In the genomic region with DNA sequence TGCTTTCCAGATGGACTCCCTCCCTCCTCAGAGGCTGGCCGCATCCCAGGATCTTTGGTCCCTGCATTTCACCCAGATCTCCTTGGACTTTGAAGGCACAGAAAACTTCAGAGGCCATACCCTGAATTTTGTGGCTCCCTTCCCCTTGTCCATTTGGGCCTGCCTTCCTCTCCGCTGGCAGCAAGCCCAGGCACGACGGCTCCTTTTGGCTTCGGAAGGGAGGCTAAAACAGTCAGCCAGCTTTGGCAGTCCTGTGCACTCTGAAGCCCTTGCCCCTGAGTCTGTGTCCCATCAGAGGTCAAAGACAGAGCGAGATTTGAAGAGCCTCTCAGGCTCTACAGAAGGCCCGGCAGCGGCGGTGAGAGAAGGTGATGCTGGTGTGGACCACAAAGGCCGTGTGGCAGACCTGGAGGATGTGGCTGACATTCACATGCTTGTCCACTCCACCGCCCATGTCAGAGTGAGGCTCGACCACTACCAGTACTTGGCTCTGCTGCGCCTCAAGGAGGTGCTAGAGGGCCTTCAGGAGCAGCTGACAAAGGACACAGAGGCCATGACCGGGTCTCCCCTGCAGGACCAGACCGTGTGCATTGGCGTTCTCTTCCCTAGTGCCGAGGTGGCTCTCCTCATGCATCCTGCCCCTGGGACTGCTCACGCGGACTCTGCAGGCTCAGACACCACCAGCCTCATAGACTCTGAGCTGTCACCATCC, we compare ENCODE assay signal across 11 mouse cellular contexts. TPM values are rescaled to one million over a fixed set of nuclear protein-coding genes. Genes with fewer than 3 reads are reported as not detected.
DNase-seq lines count a peak whose midpoint lies in the region; ATAC-seq and TF ChIP-seq lines count a peak whose summit lies in the region.
"Had no signal": no experiment of that assay in that cellular context is flagged by ENCODE, and none has a peak within 500 bp of the region (broad histone marks: within the 10 kb centered on the region; RNA-seq: fewer than 3 reads in every experiment).

No protein-coding gene starts in this region.

- H3K36me3 ChIP-seq in ES-Bruce4 (ENCODE audit: control insufficient read depth, insufficient read depth, low read length, poor library complexity, severe bottlenecking): peaks cover 4% of the 10 kb centered on the region; the same call in 1 of the 2 replicates
- peaks cover 61% of the 10 kb centered on the region for H3K36me3 ChIP-seq in forebrain, embryonic 14.5 days (ENCODE audit: control insufficient read depth, insufficient read depth, low read length)

- H3K4me1 ChIP-seq in ES-Bruce4 (ENCODE audit: control insufficient read depth, insufficient read depth, low read length): no peaks in the 10 kb centered on the region
- no peaks in the 10 kb centered on the region for H3K4me1 ChIP-seq in forebrain, embryonic 14.5 days (ENCODE audit: control insufficient read depth, insufficient read depth, low read length)
- H3K4me1 ChIP-seq: stomach, embryonic 15.5 days had no signal

- ATAC-seq in forebrain, embryonic 14.5 days: no peak

- H3K9me3 ChIP-seq in ES-Bruce4 (replicated peaks; ENCODE audit: control insufficient read depth, insufficient read depth, low read length, poor library complexity, severe bottlenecking): no peaks in the 10 kb centered on the region
- H3K9me3 ChIP-seq in forebrain, embryonic 14.5 days (replicated peaks; ENCODE audit: control insufficient read depth, low read length): no peaks in the 10 kb centered on the region
- H3K9me3 ChIP-seq: stomach, embryonic 15.5 days had no signal

- peak; percentile 60 for TF ChIP-seq CTCF in ES-Bruce4 (IDR thresholded peaks at IDR 0.05; ENCODE audit: low read depth, low read length)

- TF ChIP-seq EP300 in ES-Bruce4 (IDR thresholded peaks at IDR 0.05; ENCODE audit: insufficient read depth, low read depth, low read length): no peak

- no peak overlapping the region for H3K9ac ChIP-seq in ES-Bruce4 (ENCODE audit: low read depth, poor library complexity, severe bottlenecking)
- no peak overlapping the region for H3K9ac ChIP-seq in forebrain, embryonic 14.5 days (ENCODE audit: low read length)
- H3K9ac ChIP-seq: stomach, embryonic 15.5 days had no signal

- no peaks in the 10 kb centered on the region for H3K27me3 ChIP-seq in ES-Bruce4 (ENCODE audit: control insufficient read depth, insufficient read depth, low read length, poor library complexity, severe bottlenecking)
- H3K27me3 ChIP-seq in forebrain, embryonic 14.5 days (replicated peaks; ENCODE audit: control insufficient read depth, insufficient read depth, low read length): no peaks in the 10 kb centered on the region
- H3K27me3 ChIP-seq: stomach, embryonic 15.5 days had no signal

- intact Hi-C loops in left cerebral cortex, postnatal 14 days (cut with DNase I): no loop called here

- no peak overlapping the region for H3K4me2 ChIP-seq in forebrain, embryonic 14.5 days (ENCODE audit: low read length)
- H3K4me2 ChIP-seq: stomach, embryonic 15.5 days had no signal

- whole genome bisulfite sequencing in forebrain, embryonic 14.5 days: 85% methylated on average over 19 of the region's 19 CpGs

- 0 out of 2 replicates have a peak overlapping the region, but pooled peaks have one; percentile 2 for H3K4me3 ChIP-seq in ES-Bruce4 (ENCODE audit: low read depth, low read length)
- H3K4me3 ChIP-seq in forebrain, embryonic 14.5 days (ENCODE audit: low read depth, low read length): no peak overlapping the region
- H3K4me3 ChIP-seq: stomach, embryonic 15.5 days had no signal

- DNase-seq in cerebellum, adult 8-10 months: peak; percentile 25
- DNase-seq in cerebellum, adult 9-11 months: no peak
- peak; percentile 26 for DNase-seq in kidney, postnatal 10 days
- DNase-seq in kidney, adult 18-20 months: no peak
- peak; percentile 19 to 36 for DNase-seq in heart, adult 9 months (ENCODE audit: low spot score in 2 of 2)
- no peak for DNase-seq in forebrain, embryonic 14.5 days (ENCODE audit: low spot score)
- no peak for DNase-seq in left cerebral cortex, postnatal 14 days (ENCODE audit: low spot score in 2 of 2)
- DNase-seq: kidney, adult 11 months had no signal

- TF ChIP-seq POLR2A in ES-Bruce4 (IDR thresholded peaks at IDR 0.05; ENCODE audit: insufficient read depth, low read length): no peak

- H3K27ac ChIP-seq in ES-Bruce4 (ENCODE audit: insufficient read depth, low read length): no peak overlapping the region
- H3K27ac ChIP-seq in forebrain, embryonic 14.5 days (ENCODE audit: low read depth, low read length): no peak overlapping the region
- H3K27ac ChIP-seq: macrophage; stomach, embryonic 15.5 days had no signal

RNA-seq across cellular contexts. Expression of a gene that starts 22.5 kb away (rescaled TPM):
- 20.9 and 23.7 TPM in 2 replicates for polyA plus RNA-seq in ES-Bruce4 (2011; ENCODE audit: insufficient read depth, insufficient read length, low read depth, missing spikeins)
- 39.4 and 40.3 TPM in 2 replicates for polyA plus RNA-seq in forebrain, embryonic 14.5 days (2014; fragmentation: Nextera tagmentation; extraction: Ambion mirVana)
- total RNA-seq in left cerebral cortex, postnatal 14 days (2021): 10 to 100 TPM; 33.4 to 40.6 TPM

RNA-seq across cellular contexts. Expression of a gene that starts 23.0 kb away (rescaled TPM):
- 37.5 and 40.6 TPM in 2 replicates for polyA plus RNA-seq in ES-Bruce4 (2011; ENCODE audit: insufficient read depth, insufficient read length, low read depth, missing spikeins)
- 65.2 and 66.1 TPM in 2 replicates for polyA plus RNA-seq in forebrain, embryonic 14.5 days (2014; fragmentation: Nextera tagmentation; extraction: Ambion mirVana)
- 10 to 100 TPM; 37.9 to 46.5 TPM for total RNA-seq in left cerebral cortex, postnatal 14 days (2021)

RNA-seq across cellular contexts. Expression of a gene that starts 30.4 kb away (rescaled TPM):
- polyA plus RNA-seq in ES-Bruce4 (2011; ENCODE audit: insufficient read depth, insufficient read length, low read depth, missing spikeins): 18.4 and 22.3 TPM in 2 replicates
- 4.3 and 5.3 TPM in 2 replicates for polyA plus RNA-seq in forebrain, embryonic 14.5 days (2014; fragmentation: Nextera tagmentation; extraction: Ambion mirVana)
- total RNA-seq in left cerebral cortex, postnatal 14 days (2021): 10 to 100 TPM; 18.7 to 20.5 TPM

RNA-seq across cellular contexts. Expression of a gene that starts 48.7 kb away (rescaled TPM):
- polyA plus RNA-seq in ES-Bruce4 (2011; ENCODE audit: insufficient read depth, insufficient read length, low read depth, missing spikeins): 266 and 268 TPM in 2 replicates
- 301 and 338 TPM in 2 replicates for polyA plus RNA-seq in forebrain, embryonic 14.5 days (2014; fragmentation: Nextera tagmentation; extraction: Ambion mirVana)
- 10 to 100 TPM; 66.0 to 71.1 TPM for total RNA-seq in left cerebral cortex, postnatal 14 days (2021)

Comparison
In these comparisons a context has a peak if more than half of its experiments do, and no peak if none do; other contexts are left out.
1. DNase-seq: peak in cerebellum, adult 8-10 months (single experiment), kidney, postnatal 10 days (single experiment) and heart, adult 9 months (2 of 2); none in cerebellum, adult 9-11 months (single experiment), kidney, adult 18-20 months (single experiment), forebrain, embryonic 14.5 days (single experiment) and left cerebral cortex, postnatal 14 days (0 of 2).